Mouse (Mus musculus) liver, embryonic 13.5 days (tissue): ENCODE data around the gene Camta1. TPM values are rescaled to one million over a fixed set of nuclear protein-coding genes. Genes with fewer than 3 reads are reported as not detected.

ENCODE experiments used
- ATAC-seq: fragments of 200-750 bp; cut with Nextera tagmentation; 2 replicates; pipeline ENCODE4 v1.8.0; 2017; ENCODE audit warnings: low read depth, mild to moderate bottlenecking, moderate number of reproducible peaks, moderate library complexity
- DNase-seq: peaks from one replicate; pipeline ENCODE4 v3.0.0; 2022
- H3K27ac ChIP-seq: fragments of 300-500 bp; sonication (generic); 2 replicates; pipeline ENCODE4 v1.5.1; 2015; ENCODE audit warnings: moderate library complexity, mild to moderate bottlenecking, inconsistent platforms
- H3K27me3 ChIP-seq: fragments of 300-500 bp; sonication (generic); 2 replicates; pipeline ENCODE4 v1.6.1; 2015; ENCODE audit warnings: mild to moderate bottlenecking, inconsistent platforms
- H3K36me3 ChIP-seq: fragments of 300-500 bp; sonication (generic); 2 replicates; pipeline ENCODE4 v1.6.1; 2015; ENCODE audit warnings: mild to moderate bottlenecking, inconsistent platforms
- H3K4me1 ChIP-seq: fragments of 300-500 bp; sonication (generic); replicated peaks from 2 replicates; pipeline ENCODE4 v1.6.1; 2015; ENCODE audit warnings: inconsistent platforms
- H3K4me2 ChIP-seq: fragments of 300-500 bp; sonication (generic); 2 replicates; pipeline ENCODE4 v1.6.1; 2015; ENCODE audit warnings: inconsistent platforms, mild to moderate bottlenecking, moderate library complexity
- H3K4me3 ChIP-seq: fragments of 300-500 bp; sonication (generic); replicated peaks from 2 replicates; pipeline ENCODE4 v1.5.1; 2015; ENCODE audit warnings: mild to moderate bottlenecking, inconsistent platforms
- H3K9ac ChIP-seq: fragments of 300-500 bp; sonication (generic); 2 replicates; pipeline ENCODE4 v1.6.1; 2015; ENCODE audit warnings: mild to moderate bottlenecking, inconsistent platforms
- H3K9me3 ChIP-seq: fragments of 300-500 bp; sonication (generic); replicated peaks from 2 replicates; pipeline ENCODE4 v1.6.1; 2016; ENCODE audit warnings: inconsistent platforms
- WGBS: fragments of 180-500 bp; shearing (Covaris S2); methylation state at CpG from one replicate; pipeline ENCODE4 v1.1.7; 2015; ENCODE audit not compliant: insufficient replicate concordance; 5-methylcytosine and 5-hydroxymethylcytosine counted together
- polyA plus RNA-seq: library from polyadenylated mRNA; unstranded; fragments of >200 nt; fragmentation: Nextera tagmentation; extraction: Ambion mirVana; gene quantifications from 2 replicates; pipeline ENCODE4 v1.2.1, GENCODE M21; 2015

Gene Camta1
- polyA plus RNA-seq, 1 experiment from 2014 or later, result 43.6 TPM

GRCm38 (mm10) chr4:151823963-151824362 lies 37.7 kb downstream of the Camta1 start:
- no peak overlapping the region for H3K4me3 ChIP-seq
- ATAC-seq (no peak), DNase-seq (no peak)
- H3K4me1 ChIP-seq, result peaks cover 23% of the 10 kb centered on the region
- no peaks in the 10 kb centered on the region for H3K9me3 ChIP-seq
- no peak overlapping the region for H3K27ac ChIP-seq
- H3K36me3 ChIP-seq, result 0 out of 2 replicates have a peak, but pooled peaks cover 2% of the 10 kb centered on the region
- 65% methylated on average over 3 of the region's 3 CpGs for WGBS
- no peak overlapping the region for H3K9ac ChIP-seq
- H3K4me2 ChIP-seq, result no peak overlapping the region
- no peaks in the 10 kb centered on the region for H3K27me3 ChIP-seq

- DNase-seq (no peak), ATAC-seq (peak; percentile 38; the same call in 1 of the 2 replicates)
- whole genome bisulfite sequencing, result 45% methylated on average over 2 of the region's 2 CpGs
- H3K36me3 ChIP-seq, result no peaks in the 10 kb centered on the region
- no peak overlapping the region for H3K4me3 ChIP-seq
- H3K9me3 ChIP-seq, result no peaks in the 10 kb centered on the region
- no peaks in the 10 kb centered on the region for H3K27me3 ChIP-seq
- H3K9ac ChIP-seq, result no peak overlapping the region
- no peak overlapping the region for H3K4me2 ChIP-seq
- no peak overlapping the region for H3K27ac ChIP-seq
- H3K4me1 ChIP-seq, result peaks cover 33% of the 10 kb centered on the region
Measured at GRCm38 (mm10) chr4:151822986-151823385, 38.7 kb downstream of the Camta1 start.

GRCm38 (mm10) chr4:151817981-151818766 lies 43.5 kb downstream of the Camta1 start:
- Histone ChIP-seq H3K4me1 (peaks cover 40% of the 10 kb centered on the region), H3K36me3 (no peaks in the 10 kb centered on the region), H3K27ac (no peak overlapping the region), H3K27me3 (no peaks in the 10 kb centered on the region), H3K9me3 (no peaks in the 10 kb centered on the region), H3K4me2 (no peak overlapping the region), H3K9ac (no peak overlapping the region; the same call in 1 of the 2 replicates), H3K4me3 (no peak overlapping the region)
- DNase-seq, result no peak
- 18% methylated on average over 3 of the region's 3 CpGs for WGBS
- ATAC-seq, result peak; percentile 63

GRCm38 (mm10) chr4:151813711-151814110 lies 48.0 kb downstream of the Camta1 start:
- no peaks in the 10 kb centered on the region for H3K36me3 ChIP-seq
- DNase-seq (no peak), ATAC-seq (no peak)
- no peak overlapping the region for H3K27ac ChIP-seq
- H3K4me3 ChIP-seq, result no peak overlapping the region
- peaks cover 19% of the 10 kb centered on the region for H3K4me1 ChIP-seq
- no peak overlapping the region for H3K9ac ChIP-seq
- no peaks in the 10 kb centered on the region for H3K27me3 ChIP-seq
- 87% methylated on average over 4 of the region's 4 CpGs for WGBS
- no peak overlapping the region for H3K4me2 ChIP-seq
- H3K9me3 ChIP-seq, result no peaks in the 10 kb centered on the region

GRCm38 (mm10) chr4:151805685-151806084 lies 56.0 kb downstream of the Camta1 start:
- Histone ChIP-seq H3K4me1 (peaks cover 21% of the 10 kb centered on the region), H3K9me3 (no peaks in the 10 kb centered on the region), H3K27ac (no peak overlapping the region), H3K27me3 (no peaks in the 10 kb centered on the region), H3K9ac (no peak overlapping the region), H3K4me2 (no peak overlapping the region), H3K4me3 (no peak overlapping the region), H3K36me3 (no peaks in the 10 kb centered on the region)
- DNase-seq (no peak), ATAC-seq (no peak)
- 74% methylated on average over 4 of the region's 4 CpGs for WGBS

GRCm38 (mm10) chr4:151805046-151805445 lies 56.6 kb downstream of the Camta1 start:
- ATAC-seq (no peak), DNase-seq (no peak)
- Histone ChIP-seq H3K27me3 (no peaks in the 10 kb centered on the region), H3K9ac (no peak overlapping the region), H3K4me1 (peaks cover 23% of the 10 kb centered on the region), H3K9me3 (no peaks in the 10 kb centered on the region), H3K27ac (no peak overlapping the region), H3K4me3 (no peak overlapping the region), H3K36me3 (no peaks in the 10 kb centered on the region), H3K4me2 (no peak overlapping the region)
- WGBS, result 75% methylated on average over 6 of the region's 6 CpGs

GRCm38 (mm10) chr4:151804208-151804607 lies 57.5 kb downstream of the Camta1 start:
- H3K36me3 ChIP-seq, result no peaks in the 10 kb centered on the region
- ATAC-seq, result no peak
- no peak overlapping the region for H3K4me3 ChIP-seq
- DNase-seq, result no peak
- peaks cover 23% of the 10 kb centered on the region for H3K4me1 ChIP-seq
- H3K27ac ChIP-seq, result no peak overlapping the region
- H3K27me3 ChIP-seq, result no peaks in the 10 kb centered on the region
- no peaks in the 10 kb centered on the region for H3K9me3 ChIP-seq
- H3K4me2 ChIP-seq, result no peak overlapping the region
- H3K9ac ChIP-seq, result no peak overlapping the region
- WGBS, result 74% methylated on average over 2 of the region's 2 CpGs

- H3K9me3 ChIP-seq, result no peaks in the 10 kb centered on the region
- no peak overlapping the region for H3K27ac ChIP-seq
- DNase-seq, result no peak
- no peak overlapping the region for H3K9ac ChIP-seq
- no peak for ATAC-seq
- no peak overlapping the region for H3K4me2 ChIP-seq
- no peaks in the 10 kb centered on the region for H3K27me3 ChIP-seq
- no peaks in the 10 kb centered on the region for H3K36me3 ChIP-seq
- peaks cover 13% of the 10 kb centered on the region; the same call in 1 of the 2 replicates for H3K4me1 ChIP-seq
- WGBS, result 70% methylated on average over 2 of the region's 2 CpGs
- H3K4me3 ChIP-seq, result no peak overlapping the region
Measured at GRCm38 (mm10) chr4:151798630-151799029, 63.0 kb downstream of the Camta1 start.

GRCm38 (mm10) chr4:151793694-151794093 lies 68.0 kb downstream of the Camta1 start:
- Histone ChIP-seq H3K9ac (no peak overlapping the region), H3K4me2 (no peak overlapping the region), H3K36me3 (peaks cover 11% of the 10 kb centered on the region), H3K9me3 (no peaks in the 10 kb centered on the region), H3K27me3 (no peaks in the 10 kb centered on the region), H3K27ac (no peak overlapping the region), H3K4me3 (no peak overlapping the region), H3K4me1 (no peaks in the 10 kb centered on the region)
- DNase-seq, result no peak
- 77% methylated on average over 5 of the region's 5 CpGs for WGBS
- ATAC-seq, result no peak

- 87% methylated on average over 16 of the region's 16 CpGs for WGBS
- no peaks in the 10 kb centered on the region for H3K4me1 ChIP-seq
Measured at GRCm38 (mm10) chr4:151786946-151787705, 74.5 kb downstream of the Camta1 start.

GRCm38 (mm10) chr4:151780511-151780910 lies 81.2 kb downstream of the Camta1 start:
- WGBS, result 88% methylated on average over 6 of the region's 6 CpGs

More at GRCm38 (mm10) chr4:151786946-151787705, 74.5 kb downstream of the Camta1 start:
- ATAC-seq, result no peak
- Histone ChIP-seq H3K36me3 (peaks cover 20% of the 10 kb centered on the region), H3K4me2 (no peak overlapping the region), H3K27me3 (no peaks in the 10 kb centered on the region), H3K9ac (no peak overlapping the region), H3K4me3 (no peak overlapping the region), H3K9me3 (no peaks in the 10 kb centered on the region), H3K27ac (no peak overlapping the region)
- no peak for DNase-seq

More at GRCm38 (mm10) chr4:151780511-151780910, 81.2 kb downstream of the Camta1 start:
- H3K27ac ChIP-seq, result no peak overlapping the region
- no peaks in the 10 kb centered on the region for H3K27me3 ChIP-seq
- no peak overlapping the region for H3K4me2 ChIP-seq
- 0 out of 2 replicates have a peak, but pooled peaks cover 4% of the 10 kb centered on the region for H3K36me3 ChIP-seq
- no peaks in the 10 kb centered on the region for H3K9me3 ChIP-seq
- no peak overlapping the region for H3K9ac ChIP-seq
- ATAC-seq (no peak), DNase-seq (no peak)
- H3K4me1 ChIP-seq, result no peaks in the 10 kb centered on the region
- no peak overlapping the region for H3K4me3 ChIP-seq
